Mouse (Mus musculus) kidney, embryonic 16.5 days (tissue): ENCODE results near the gene Phf21a. TPM values are rescaled to one million over a fixed set of nuclear protein-coding genes. Genes with fewer than 3 reads are reported as not detected.

ENCODE experiments used
- ATAC-seq: fragments of 200-750 bp; cut with Nextera tagmentation; 2 replicates; pipeline ENCODE4 v1.8.0; 2017; ENCODE audit warnings: moderate TSS enrichment; ENCODE audit not compliant: low FRiP score, low TSS enrichment
- H3K27ac ChIP-seq: fragments of 300-500 bp; sonication (generic); 2 replicates; pipeline ENCODE4 v1.5.1; 2014; ENCODE audit warnings: low read length
- H3K27me3 ChIP-seq: fragments of 300-500 bp; sonication (generic); 2 replicates; pipeline ENCODE4 v1.6.1; 2014; ENCODE audit warnings: low read length, control low read depth, mixed read lengths; ENCODE audit not compliant: insufficient read depth
- H3K36me3 ChIP-seq: fragments of 300-500 bp; sonication (generic); 2 replicates; pipeline ENCODE4 v1.6.1; 2014; ENCODE audit warnings: low read length, control low read depth, mixed read lengths; ENCODE audit not compliant: insufficient read depth
- H3K4me1 ChIP-seq: fragments of 300-500 bp; sonication (generic); 2 replicates; pipeline ENCODE4 v1.6.1; 2014; ENCODE audit warnings: low read length, control low read depth, mixed read lengths; ENCODE audit not compliant: insufficient read depth
- H3K4me2 ChIP-seq: fragments of 300-500 bp; sonication (generic); replicated peaks from 2 replicates; pipeline ENCODE4 v1.6.1; 2014; ENCODE audit warnings: low read depth, low read length
- H3K4me3 ChIP-seq: fragments of 300-500 bp; sonication (generic); 2 replicates; pipeline ENCODE4 v1.5.1; 2014; ENCODE audit warnings: mild to moderate bottlenecking, low read length
- H3K9ac ChIP-seq: fragments of 300-500 bp; sonication (generic); replicated peaks from 2 replicates; pipeline ENCODE4 v1.6.1; 2014; ENCODE audit warnings: low read length
- H3K9me3 ChIP-seq: fragments of 300-500 bp; sonication (generic); 2 replicates; pipeline ENCODE4 v1.6.1; 2016; ENCODE audit warnings: low read length, control low read depth
- WGBS: fragments of 180-500 bp; shearing (Covaris S2); extraction: QIAGEN DNeasy Blood & Tissue Kit; methylation state at CpG from one replicate; pipeline ENCODE4 v1.1.7; 2014; 5-methylcytosine and 5-hydroxymethylcytosine counted together
- polyA plus RNA-seq: library from polyadenylated mRNA; unstranded; fragments of >200 nt; fragmentation: Nextera tagmentation; extraction: Ambion mirVana; gene quantifications from 2 replicates; pipeline ENCODE4 v1.2.1, GENCODE M21; 2015

Gene Phf21a
- polyA plus RNA-seq, 1 experiment from 2014 or later = 25.2 TPM

GRCm38 (mm10) chr2:92058936-92059335 lies 34.0 kb upstream of the Phf21a start:
- Histone ChIP-seq H3K27ac (no peak overlapping the region), H3K9ac (peak overlapping the region; percentile 19), H3K9me3 (no peaks in the 10 kb centered on the region), H3K4me3 (peak overlapping the region; percentile 61), H3K4me2 (peak overlapping the region; percentile 99), H3K27me3 (peaks cover 39% of the 10 kb centered on the region), H3K4me1 (peaks cover 27% of the 10 kb centered on the region), H3K36me3 (no peaks in the 10 kb centered on the region)
- under 1% methylated on average over 11 of the region's 11 CpGs for WGBS
- no peak for ATAC-seq

GRCm38 (mm10) chr2:92059481-92060220 lies 33.3 kb upstream of the Phf21a start:
- H3K9me3 ChIP-seq = no peaks in the 10 kb centered on the region
- H3K36me3 ChIP-seq = no peaks in the 10 kb centered on the region
- peak; percentile 52; the same call in 1 of the 2 replicates for ATAC-seq
- peak overlapping the region; percentile 64 for H3K9ac ChIP-seq
- H3K27ac ChIP-seq = no peak overlapping the region
- peak overlapping the region; percentile 61 for H3K4me3 ChIP-seq
- peaks cover 27% of the 10 kb centered on the region for H3K4me1 ChIP-seq
- peaks cover 32% of the 10 kb centered on the region for H3K27me3 ChIP-seq
- peak overlapping the region; percentile 99 for H3K4me2 ChIP-seq
- under 1% methylated on average over 63 of the region's 63 CpGs for WGBS

GRCm38 (mm10) chr2:92060291-92060690 lies 32.6 kb upstream of the Phf21a start:
- no peak for ATAC-seq
- peaks cover 26% of the 10 kb centered on the region for H3K4me1 ChIP-seq
- H3K9ac ChIP-seq = peak overlapping the region; percentile 64; the same call in 1 of the 2 replicates
- H3K27ac ChIP-seq = no peak overlapping the region
- peaks cover 30% of the 10 kb centered on the region for H3K27me3 ChIP-seq
- peak overlapping the region; percentile 61 for H3K4me3 ChIP-seq
- H3K4me2 ChIP-seq = peak overlapping the region; percentile 99
- H3K9me3 ChIP-seq = no peaks in the 10 kb centered on the region
- no peaks in the 10 kb centered on the region for H3K36me3 ChIP-seq
- WGBS = 14% methylated on average over 6 of the region's 6 CpGs

- 76% methylated on average over 5 of the region's 5 CpGs for WGBS
- Histone ChIP-seq H3K4me2 (no peak overlapping the region), H3K9me3 (no peaks in the 10 kb centered on the region), H3K36me3 (no peaks in the 10 kb centered on the region), H3K27me3 (peaks cover 30% of the 10 kb centered on the region), H3K27ac (no peak overlapping the region), H3K9ac (no peak overlapping the region), H3K4me3 (no peak overlapping the region), H3K4me1 (peaks cover 16% of the 10 kb centered on the region)
- no peak for ATAC-seq
These were observed 31.6 kb upstream of the Phf21a start for GRCm38 (mm10) chr2:92061337-92061736.

- Histone ChIP-seq H3K4me2 (no peak overlapping the region), H3K4me3 (no peak overlapping the region), H3K27ac (no peak overlapping the region), H3K4me1 (peaks cover 16% of the 10 kb centered on the region), H3K36me3 (no peaks in the 10 kb centered on the region), H3K9me3 (no peaks in the 10 kb centered on the region), H3K27me3 (peaks cover 30% of the 10 kb centered on the region), H3K9ac (no peak overlapping the region)
- ATAC-seq = no peak
- 57% methylated on average over 5 of the region's 5 CpGs for WGBS
These were observed 29.8 kb upstream of the Phf21a start for GRCm38 (mm10) chr2:92063106-92063505.

GRCm38 (mm10) chr2:92065269-92065888 lies 27.5 kb upstream of the Phf21a start:
- no peaks in the 10 kb centered on the region for H3K36me3 ChIP-seq
- no peak overlapping the region for H3K4me2 ChIP-seq
- H3K27ac ChIP-seq = no peak overlapping the region
- no peak overlapping the region for H3K4me3 ChIP-seq
- no peaks in the 10 kb centered on the region; the same call in 1 of the 2 replicates for H3K4me1 ChIP-seq
- 83% methylated on average over 8 of the region's 8 CpGs for WGBS
- no peaks in the 10 kb centered on the region for H3K9me3 ChIP-seq
- ATAC-seq = peak; percentile 46; the same call in 1 of the 2 replicates
- peaks cover 14% of the 10 kb centered on the region for H3K27me3 ChIP-seq
- no peak overlapping the region for H3K9ac ChIP-seq

- Histone ChIP-seq H3K4me1 (no peaks in the 10 kb centered on the region), H3K9ac (no peak overlapping the region), H3K4me3 (no peak overlapping the region), H3K27ac (no peak overlapping the region), H3K9me3 (no peaks in the 10 kb centered on the region), H3K4me2 (no peak overlapping the region), H3K36me3 (no peaks in the 10 kb centered on the region), H3K27me3 (peaks cover 9% of the 10 kb centered on the region)
- ATAC-seq = peak; percentile 42; the same call in 1 of the 2 replicates
- WGBS = 49% methylated on average over 6 of the region's 6 CpGs
These were observed 27.0 kb upstream of the Phf21a start for GRCm38 (mm10) chr2:92065938-92066337.

GRCm38 (mm10) chr2:92066899-92067298 lies 26.0 kb upstream of the Phf21a start:
- H3K4me2 ChIP-seq = no peak overlapping the region
- ATAC-seq = no peak
- 0 out of 2 replicates have a peak, but pooled peaks cover 2% of the 10 kb centered on the region for H3K27me3 ChIP-seq
- no peak overlapping the region for H3K9ac ChIP-seq
- 77% methylated on average over 1 of the region's 1 CpGs for WGBS
- no peaks in the 10 kb centered on the region for H3K4me1 ChIP-seq
- no peak overlapping the region for H3K4me3 ChIP-seq
- H3K9me3 ChIP-seq = no peaks in the 10 kb centered on the region
- H3K36me3 ChIP-seq = no peaks in the 10 kb centered on the region
- H3K27ac ChIP-seq = no peak overlapping the region

GRCm38 (mm10) chr2:92067600-92067999 lies 25.3 kb upstream of the Phf21a start:
- no peak overlapping the region for H3K27ac ChIP-seq
- H3K4me2 ChIP-seq = no peak overlapping the region
- WGBS = 71% methylated on average over 3 of the region's 3 CpGs
- no peaks in the 10 kb centered on the region for H3K27me3 ChIP-seq
- no peaks in the 10 kb centered on the region for H3K9me3 ChIP-seq
- no peak for ATAC-seq
- no peak overlapping the region for H3K9ac ChIP-seq
- H3K4me1 ChIP-seq = no peaks in the 10 kb centered on the region
- H3K4me3 ChIP-seq = no peak overlapping the region
- H3K36me3 ChIP-seq = no peaks in the 10 kb centered on the region

- H3K4me1 ChIP-seq = no peaks in the 10 kb centered on the region
- no peak for ATAC-seq
- no peak overlapping the region for H3K4me2 ChIP-seq
- no peaks in the 10 kb centered on the region for H3K9me3 ChIP-seq
- no peaks in the 10 kb centered on the region for H3K27me3 ChIP-seq
- no peak overlapping the region for H3K4me3 ChIP-seq
- no peak overlapping the region for H3K27ac ChIP-seq
- no peaks in the 10 kb centered on the region for H3K36me3 ChIP-seq
- 63% methylated on average over 5 of the region's 5 CpGs for WGBS
- H3K9ac ChIP-seq = no peak overlapping the region
These were observed 23.3 kb upstream of the Phf21a start for GRCm38 (mm10) chr2:92069630-92070029.
